Mouse (Mus musculus): ENCODE data around the gene Oog4. TPM values are rescaled to one million over a fixed set of nuclear protein-coding genes. Genes with fewer than 3 reads are reported as not detected.
"Not testable (repeated sequence)": the region's sequence is repeated elsewhere in the genome, so short reads cannot be mapped to it uniquely, and the experiment has no call there.

Oog4 gene
- not detected in 2 replicates for polyA plus RNA-seq (2014; fragmentation: Nextera tagmentation; extraction: Ambion mirVana)

DNA sequence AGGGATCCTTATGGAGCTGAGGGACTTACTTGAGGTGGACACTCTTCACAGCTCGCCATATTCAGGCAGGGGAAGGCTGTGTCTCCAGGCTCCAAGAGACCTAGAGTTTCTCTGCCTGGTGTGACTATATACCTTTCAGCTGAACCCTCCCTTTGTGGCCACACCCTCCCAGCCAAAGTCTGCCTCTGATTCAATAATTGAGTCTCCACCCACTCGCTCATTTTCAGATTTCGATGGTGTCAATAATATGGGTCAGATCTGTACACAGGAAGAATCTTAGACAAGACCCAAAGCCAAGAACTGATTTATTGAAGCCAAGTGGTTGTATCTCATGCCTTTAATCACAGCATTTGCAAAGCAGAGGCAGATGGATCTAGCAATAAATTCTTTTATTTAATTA lies at the start of gene Oog4:
TSS of gene Oog4 (minus strand) at position 101 of the 400 bp plus-strand sequence.
- no peak within 1 kb of the TSS for H3K4me3 ChIP-seq (ENCODE audit: low read depth, low read length)
- no peak for ATAC-seq (ENCODE audit: low FRiP score)
- H3K4me2 ChIP-seq (replicated peaks; ENCODE audit: low read depth, low read length): no peak within 1 kb of the TSS

DNA sequence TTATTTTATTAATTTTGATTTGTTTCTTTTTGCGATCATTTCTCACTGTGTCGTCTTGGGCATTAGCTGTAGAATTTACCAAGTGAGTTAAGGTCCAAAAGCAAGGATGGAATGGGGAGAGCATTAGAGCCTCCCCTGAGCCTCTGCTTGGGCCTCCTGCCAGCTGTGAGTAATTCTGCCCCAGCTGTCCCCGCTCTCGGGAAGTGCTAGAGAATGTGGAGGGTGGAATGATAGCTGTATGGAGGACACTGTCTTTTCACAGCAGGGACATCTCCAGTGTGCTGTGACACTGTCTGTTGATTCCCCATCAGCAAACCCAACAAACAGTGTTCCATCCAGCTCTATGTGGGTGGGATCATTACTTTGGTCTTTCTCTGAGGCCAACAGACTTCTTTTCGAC lies 23.4 kb downstream of the Oog4 start:
- not testable (repeated sequence) for ATAC-seq (ENCODE audit: low FRiP score); H3K4me3 ChIP-seq (ENCODE audit: low read depth, low read length); H3K27me3 ChIP-seq (ENCODE audit: control insufficient read depth, insufficient read depth, low read length); H3K4me1 ChIP-seq (replicated peaks; ENCODE audit: control insufficient read depth, insufficient read depth, low read length); H3K27ac ChIP-seq (ENCODE audit: low read depth, low read length); DNase-seq (ENCODE audit: low spot score); H3K36me3 ChIP-seq (ENCODE audit: control insufficient read depth, insufficient read depth, low read length); H3K9me3 ChIP-seq (ENCODE audit: control insufficient read depth, low read length); H3K9ac ChIP-seq (ENCODE audit: low read depth, low read length); H3K4me2 ChIP-seq (replicated peaks; ENCODE audit: low read depth, low read length)
- WGBS: 78% methylated on average over 5 of the region's 5 CpGs

More for the DNA sequence above, at the start of gene Oog4:
- H3K9ac ChIP-seq (ENCODE audit: low read depth, low read length): no peak within 1 kb of the TSS
- H3K9me3 ChIP-seq (ENCODE audit: control insufficient read depth, low read length): no peaks in the 10 kb centered on the region
- no peaks in the 10 kb centered on the region for H3K36me3 ChIP-seq (ENCODE audit: control insufficient read depth, insufficient read depth, low read length)
- WGBS: 85% methylated on average over 3 of the region's 3 CpGs
- H3K4me1 ChIP-seq (replicated peaks; ENCODE audit: control insufficient read depth, insufficient read depth, low read length): no peaks in the 10 kb centered on the region
- no peak within 1 kb of the TSS for H3K27ac ChIP-seq (ENCODE audit: low read depth, low read length)
- no peak for DNase-seq (ENCODE audit: low spot score)
- no peaks in the 10 kb centered on the region for H3K27me3 ChIP-seq (ENCODE audit: control insufficient read depth, insufficient read depth, low read length)

DNA sequence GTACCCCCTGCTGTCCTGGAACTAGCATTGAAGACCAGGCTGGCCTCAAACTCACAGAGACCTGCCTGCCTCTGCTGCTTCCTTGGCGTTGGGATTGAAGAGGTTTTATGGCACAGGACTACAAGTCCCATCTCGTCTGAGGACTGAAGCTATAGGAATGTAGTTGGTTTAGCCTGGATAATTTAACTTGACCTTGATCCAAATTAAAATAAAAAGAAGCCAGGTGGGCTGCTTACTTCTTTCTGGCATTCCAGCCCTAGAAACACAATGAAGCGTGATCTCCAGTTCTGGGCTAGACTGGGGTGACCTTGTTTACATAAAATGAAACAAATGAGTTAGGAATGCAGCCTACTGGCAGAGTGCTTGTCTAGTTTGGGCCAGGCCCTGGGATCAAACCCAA lies 36.0 kb downstream of the Oog4 start:
- Histone ChIP-seq H3K4me3 (ENCODE audit: low read depth, low read length) (no peak overlapping the region), H3K27me3 (ENCODE audit: control insufficient read depth, insufficient read depth, low read length) (no peaks in the 10 kb centered on the region), H3K36me3 (ENCODE audit: control insufficient read depth, insufficient read depth, low read length) (peaks cover 18% of the 10 kb centered on the region), H3K9me3 (ENCODE audit: control insufficient read depth, low read length) (no peaks in the 10 kb centered on the region), H3K27ac (ENCODE audit: low read depth, low read length) (no peak overlapping the region), H3K4me2 (replicated peaks; ENCODE audit: low read depth, low read length) (no peak overlapping the region), H3K4me1 (replicated peaks; ENCODE audit: control insufficient read depth, insufficient read depth, low read length) (no peaks in the 10 kb centered on the region), H3K9ac (ENCODE audit: low read depth, low read length) (no peak overlapping the region)
- WGBS: 94% methylated on average over 3 of the region's 3 CpGs
- ATAC-seq (ENCODE audit: low FRiP score) (no peak), DNase-seq (ENCODE audit: low spot score) (no peak)

DNA sequence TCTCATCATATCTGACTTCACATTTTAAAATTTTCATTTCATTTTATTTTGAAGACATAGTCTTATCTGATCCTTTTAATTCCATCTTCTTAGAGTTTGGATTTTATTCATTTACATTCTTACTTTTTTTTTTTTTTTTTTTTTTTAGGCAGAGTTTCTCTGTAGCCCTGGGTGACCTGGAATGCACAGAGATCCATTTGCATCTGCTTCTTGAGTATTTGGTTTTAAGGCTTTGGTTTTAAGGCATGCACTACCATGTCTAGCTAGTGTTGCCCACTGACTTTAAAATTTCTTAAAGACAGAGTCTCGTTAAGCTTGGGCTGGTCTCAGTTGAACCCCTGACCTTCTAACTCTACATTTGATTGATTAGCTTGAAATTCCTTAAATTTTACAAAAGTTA lies 36.5 kb downstream of the Oog4 start:
- WGBS: 90% methylated on average over 1 of the region's 1 CpGs
- Histone ChIP-seq H3K9me3 (ENCODE audit: control insufficient read depth, low read length) (no peaks in the 10 kb centered on the region), H3K4me1 (replicated peaks; ENCODE audit: control insufficient read depth, insufficient read depth, low read length) (no peaks in the 10 kb centered on the region), H3K36me3 (ENCODE audit: control insufficient read depth, insufficient read depth, low read length) (peaks cover 13% of the 10 kb centered on the region), H3K9ac (ENCODE audit: low read depth, low read length) (no peak overlapping the region), H3K4me3 (ENCODE audit: low read depth, low read length) (no peak overlapping the region), H3K27ac (ENCODE audit: low read depth, low read length) (no peak overlapping the region), H3K27me3 (ENCODE audit: control insufficient read depth, insufficient read depth, low read length) (no peaks in the 10 kb centered on the region), H3K4me2 (replicated peaks; ENCODE audit: low read depth, low read length) (no peak overlapping the region)
- DNase-seq (ENCODE audit: low spot score) (no peak), ATAC-seq (ENCODE audit: low FRiP score) (no peak)

DNA sequence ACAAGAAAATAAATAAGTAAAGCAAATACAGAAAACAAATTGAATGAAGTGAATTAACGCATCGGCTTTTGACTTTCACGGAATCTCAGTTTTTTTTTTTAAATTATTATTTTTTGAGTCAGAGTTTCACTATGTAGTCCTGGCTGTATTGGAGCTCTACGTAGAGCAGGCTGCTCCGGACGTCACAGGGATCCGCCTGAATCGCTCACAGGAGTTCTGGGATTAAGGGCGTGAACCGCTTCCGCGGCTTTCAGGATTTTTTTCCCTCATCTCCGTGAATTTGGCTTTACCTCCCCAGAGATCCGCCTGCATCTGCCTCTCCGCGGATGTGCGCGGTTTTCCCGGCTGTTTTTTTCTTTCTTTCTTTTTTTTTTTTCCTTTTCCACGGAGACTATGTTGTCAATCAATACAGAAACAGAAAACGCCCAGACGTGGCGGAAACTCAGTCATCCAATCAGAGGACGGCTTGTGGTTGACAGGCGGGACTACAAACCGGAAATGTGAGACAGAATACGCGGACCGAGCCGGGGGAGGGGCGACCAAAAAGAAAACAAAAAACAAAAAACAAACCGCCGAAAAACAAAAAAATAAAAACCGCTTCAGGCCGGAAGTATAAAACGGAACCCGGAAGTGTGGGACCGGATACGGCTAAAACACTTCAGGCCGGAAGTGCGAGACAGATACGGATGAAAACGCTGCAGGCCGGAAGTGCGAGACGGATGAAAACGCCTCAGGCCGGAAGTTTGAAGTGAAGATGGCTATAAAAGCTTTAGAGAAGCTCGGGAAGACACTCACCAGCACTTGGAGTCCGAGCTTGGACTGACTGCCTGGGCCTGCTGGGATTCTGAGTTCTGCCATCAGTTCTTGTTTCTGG lies 37.7 kb downstream of the Oog4 start, which contains the start of gene Pramef8:
TSS of gene Pramef8 (plus strand) at position 208 of the 874 bp plus-strand sequence.
- ATAC-seq (ENCODE audit: low FRiP score) (peak; percentile 94), DNase-seq (ENCODE audit: low spot score) (peak; percentile 92)
- Histone ChIP-seq H3K9ac (ENCODE audit: low read depth, low read length) (peak within 1 kb of the TSS; percentile 68), H3K4me1 (replicated peaks; ENCODE audit: control insufficient read depth, insufficient read depth, low read length) (no peaks in the 10 kb centered on the region), H3K36me3 (ENCODE audit: control insufficient read depth, insufficient read depth, low read length) (peaks cover 6% of the 10 kb centered on the region; the same call in 1 of the 2 replicates), H3K4me2 (replicated peaks; ENCODE audit: low read depth, low read length) (peak within 1 kb of the TSS; percentile 43), H3K9me3 (ENCODE audit: control insufficient read depth, low read length) (no peaks in the 10 kb centered on the region), H3K4me3 (ENCODE audit: low read depth, low read length) (peak within 1 kb of the TSS; percentile 49), H3K27ac (ENCODE audit: low read depth, low read length) (peak within 1 kb of the TSS; percentile 70), H3K27me3 (ENCODE audit: control insufficient read depth, insufficient read depth, low read length) (no peaks in the 10 kb centered on the region)
- under 1% methylated on average over 50 of the region's 50 CpGs for WGBS

DNA sequence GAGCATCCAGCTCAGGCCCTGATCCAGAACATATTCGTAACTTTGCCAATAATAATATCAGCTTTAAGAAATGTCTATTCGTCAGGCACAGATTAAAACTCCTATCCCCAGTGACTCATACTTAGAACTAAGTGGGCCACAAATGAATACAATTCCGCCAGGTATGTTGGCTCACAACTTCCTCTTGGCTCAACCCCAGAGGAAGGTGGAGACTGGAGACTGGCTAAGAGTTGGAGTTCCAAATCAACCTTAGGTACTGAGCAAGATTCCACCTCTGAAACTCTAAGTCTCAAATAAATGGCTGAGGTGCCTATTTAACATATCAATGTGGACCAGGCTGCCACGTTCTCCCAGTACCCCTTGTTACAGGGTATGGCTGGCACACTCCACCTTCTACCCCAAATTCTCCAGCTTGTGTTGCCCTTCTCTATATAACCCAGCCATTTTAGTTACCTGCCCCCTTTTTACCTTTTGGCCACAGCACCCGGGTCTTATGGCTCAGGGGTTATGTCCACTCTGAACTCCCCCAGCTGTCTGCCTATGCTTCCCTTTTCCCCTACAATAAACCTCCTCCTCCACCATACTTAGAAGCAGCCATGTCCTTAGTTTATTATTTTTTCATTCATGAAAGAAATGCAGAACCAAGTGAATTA lies 38.4 kb downstream of the Oog4 start:
- Histone ChIP-seq H3K9me3 (ENCODE audit: control insufficient read depth, low read length) (no peaks in the 10 kb centered on the region), H3K4me2 (replicated peaks; ENCODE audit: low read depth, low read length) (peak overlapping the region; percentile 31), H3K4me1 (replicated peaks; ENCODE audit: control insufficient read depth, insufficient read depth, low read length) (no peaks in the 10 kb centered on the region), H3K9ac (ENCODE audit: low read depth, low read length) (peak overlapping the region; percentile 68), H3K36me3 (ENCODE audit: control insufficient read depth, insufficient read depth, low read length) (peaks cover under 1% of the 10 kb centered on the region; the same call in 1 of the 2 replicates), H3K27me3 (ENCODE audit: control insufficient read depth, insufficient read depth, low read length) (no peaks in the 10 kb centered on the region), H3K4me3 (ENCODE audit: low read depth, low read length) (peak overlapping the region; percentile 49), H3K27ac (ENCODE audit: low read depth, low read length) (peak overlapping the region; percentile 70; the same call in 1 of the 2 replicates)
- WGBS: 72% methylated on average over 5 of the region's 5 CpGs
- ATAC-seq (ENCODE audit: low FRiP score): peak; percentile 22; the same call in 1 of the 2 replicates
- peak; percentile 10 for DNase-seq (ENCODE audit: low spot score)

DNA sequence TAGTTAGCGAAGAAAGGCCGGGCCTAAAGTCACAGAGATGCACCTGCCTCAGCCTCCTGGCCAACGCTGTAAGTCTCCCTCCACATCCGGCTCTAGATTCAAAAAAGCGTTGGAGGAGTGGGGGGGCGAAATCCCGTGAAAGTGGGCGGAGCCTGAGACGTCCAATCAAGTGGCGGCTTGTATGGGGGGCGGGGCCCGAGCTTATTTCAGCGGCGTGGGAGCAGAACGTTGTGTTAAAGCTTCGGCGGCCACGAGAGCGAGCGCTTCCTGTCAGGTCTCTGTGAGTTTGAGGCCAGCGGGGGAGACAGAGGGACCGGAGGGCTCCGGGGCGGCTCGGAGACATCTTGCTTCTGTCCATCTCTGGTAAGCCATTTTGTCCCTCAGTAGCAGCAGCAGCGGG lies 55.9 kb downstream of the Oog4 start, which contains the start of gene Pramel1:
TSS of gene Pramel1 (plus strand) at position 248 of the 400 bp plus-strand sequence.
- 77% methylated on average over 26 of the region's 26 CpGs for WGBS
- DNase-seq (ENCODE audit: low spot score): no peak
- H3K27me3 ChIP-seq (ENCODE audit: control insufficient read depth, insufficient read depth, low read length): no peaks in the 10 kb centered on the region
- H3K4me2 ChIP-seq (replicated peaks; ENCODE audit: low read depth, low read length): no peak within 1 kb of the TSS
- H3K4me1 ChIP-seq (replicated peaks; ENCODE audit: control insufficient read depth, insufficient read depth, low read length): no peaks in the 10 kb centered on the region
- no peak within 1 kb of the TSS for H3K27ac ChIP-seq (ENCODE audit: low read depth, low read length)
- H3K4me3 ChIP-seq (ENCODE audit: low read depth, low read length): no peak within 1 kb of the TSS
- H3K9ac ChIP-seq (ENCODE audit: low read depth, low read length): no peak within 1 kb of the TSS
- no peak for ATAC-seq (ENCODE audit: low FRiP score)
- H3K9me3 ChIP-seq (ENCODE audit: control insufficient read depth, low read length): no peaks in the 10 kb centered on the region
- no peaks in the 10 kb centered on the region for H3K36me3 ChIP-seq (ENCODE audit: control insufficient read depth, insufficient read depth, low read length)

DNA sequence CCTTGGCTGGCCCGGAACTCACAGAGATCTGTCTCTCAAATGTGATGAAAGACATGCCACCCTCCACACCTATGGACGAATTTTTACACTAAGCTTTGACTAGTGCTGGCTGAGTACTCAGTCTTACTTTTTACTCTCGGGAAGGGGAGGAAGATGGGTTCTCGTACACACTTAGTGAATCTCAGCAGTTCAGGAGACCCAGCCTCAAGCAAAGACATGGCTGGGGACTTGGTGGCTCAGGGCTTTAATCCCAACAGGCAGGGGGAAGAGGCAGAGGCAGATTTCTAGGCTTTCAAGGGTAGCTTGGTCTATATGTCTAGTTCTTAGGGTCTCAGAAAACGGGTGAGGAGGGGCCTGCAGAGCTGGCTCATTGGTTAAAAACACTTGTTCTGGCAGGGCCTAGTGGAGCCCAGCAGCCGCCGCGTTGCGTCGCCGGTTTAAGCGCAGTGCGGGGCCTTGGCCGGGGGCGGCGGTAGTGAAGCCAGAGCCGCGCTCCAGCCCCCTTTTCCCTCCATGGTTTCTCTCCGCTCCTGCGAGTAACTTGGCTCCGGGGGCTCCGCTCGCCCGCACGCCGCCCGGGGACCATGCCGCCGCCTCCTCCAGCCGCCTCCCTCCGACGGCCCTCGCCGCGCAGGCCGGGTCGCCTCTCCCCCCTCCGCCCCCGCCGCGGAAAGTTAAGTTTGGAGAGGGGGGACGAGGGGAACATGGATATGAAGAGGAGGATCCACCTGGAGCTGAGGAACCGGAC lies 61.0 kb downstream of the Oog4 start:
- Histone ChIP-seq H3K4me3 (ENCODE audit: low read depth, low read length) (peak overlapping the region; percentile 22; the same call in 1 of the 2 replicates), H3K4me2 (replicated peaks; ENCODE audit: low read depth, low read length) (peak overlapping the region; percentile 38), H3K9ac (ENCODE audit: low read depth, low read length) (0 out of 2 replicates have a peak overlapping the region, but pooled peaks have one; percentile 23), H3K27me3 (ENCODE audit: control insufficient read depth, insufficient read depth, low read length) (no peaks in the 10 kb centered on the region; the same call in 1 of the 2 replicates), H3K27ac (ENCODE audit: low read depth, low read length) (no peak overlapping the region), H3K9me3 (ENCODE audit: control insufficient read depth, low read length) (no peaks in the 10 kb centered on the region), H3K36me3 (ENCODE audit: control insufficient read depth, insufficient read depth, low read length) (no peaks in the 10 kb centered on the region), H3K4me1 (replicated peaks; ENCODE audit: control insufficient read depth, insufficient read depth, low read length) (no peaks in the 10 kb centered on the region)
- ATAC-seq (ENCODE audit: low FRiP score): peak; percentile 79
- 12% methylated on average over 30 of the region's 43 CpGs for WGBS
- peak; percentile 79 for DNase-seq (ENCODE audit: low spot score)
